Mouse (Mus musculus): ENCODE data around the gene Cdh8.

Cdh8 gene

GRCm38 (mm10) chr8:99415966-99416781, at the start of gene Cdh8:
Cdh8 (minus strand) TSS chr8:99416471.
- no peak for DNase-seq (ENCODE audit: low read depth, low spot score)

- DNase-seq (ENCODE audit: low read depth, low spot score) = no peak
Observed at GRCm38 (mm10) chr8:99446506-99446905, 30.2 kb upstream of the Cdh8 start.

GRCm38 (mm10) chr8:99425901-99426300, 9.6 kb upstream of the Cdh8 start:
- no peak for DNase-seq (ENCODE audit: low read depth, low spot score)

GRCm38 (mm10) chr8:99421516-99421915, 5.2 kb upstream of the Cdh8 start:
- no peak for DNase-seq (ENCODE audit: low read depth, low spot score)

GRCm38 (mm10) chr8:99419726-99420125, 3.5 kb upstream of the Cdh8 start:
- DNase-seq (ENCODE audit: low read depth, low spot score) = no peak

- no peak for DNase-seq (ENCODE audit: low read depth, low spot score)
Observed at GRCm38 (mm10) chr8:99417456-99417855, 1.2 kb upstream of the Cdh8 start.

- DNase-seq (ENCODE audit: low read depth, low spot score) = no peak
Observed at GRCm38 (mm10) chr8:99415076-99415965, 950 bp downstream of the Cdh8 start.

- DNase-seq (ENCODE audit: low read depth, low spot score) = no peak
Observed at GRCm38 (mm10) chr8:99414483-99414921, 1.8 kb downstream of the Cdh8 start.

GRCm38 (mm10) chr8:99413877-99414482, 2.3 kb downstream of the Cdh8 start:
- no peak for DNase-seq (ENCODE audit: low read depth, low spot score)

GRCm38 (mm10) chr8:99393908-99394307, 22.4 kb downstream of the Cdh8 start:
- DNase-seq (ENCODE audit: low read depth, low spot score) = no peak

- DNase-seq (ENCODE audit: low read depth, low spot score) = no peak
Observed at GRCm38 (mm10) chr8:99370104-99370503, 46.2 kb downstream of the Cdh8 start.

- DNase-seq (ENCODE audit: low read depth, low spot score) = no peak
Observed at GRCm38 (mm10) chr8:99369166-99369565, 47.1 kb downstream of the Cdh8 start.

GRCm38 (mm10) chr8:99368449-99368848, 47.8 kb downstream of the Cdh8 start:
- DNase-seq (ENCODE audit: low read depth, low spot score) = no peak

GRCm38 (mm10) chr8:99353923-99354322, 62.3 kb downstream of the Cdh8 start:
- no peak for DNase-seq (ENCODE audit: low read depth, low spot score)

GRCm38 (mm10) chr8:99353221-99353620, 63.0 kb downstream of the Cdh8 start:
- no peak for DNase-seq (ENCODE audit: low read depth, low spot score)

- DNase-seq (ENCODE audit: low read depth, low spot score) = no peak
Observed at GRCm38 (mm10) chr8:99349456-99349855, 66.8 kb downstream of the Cdh8 start.

- DNase-seq (ENCODE audit: low read depth, low spot score) = no peak
Observed at GRCm38 (mm10) chr8:99348618-99349017, 67.7 kb downstream of the Cdh8 start.

- DNase-seq (ENCODE audit: low read depth, low spot score) = no peak
Observed at GRCm38 (mm10) chr8:99339310-99339709, 77.0 kb downstream of the Cdh8 start.

GRCm38 (mm10) chr8:99327559-99327958, 88.7 kb downstream of the Cdh8 start:
- no peak for DNase-seq (ENCODE audit: low read depth, low spot score)

GRCm38 (mm10) chr8:99314561-99314960, 101.7 kb downstream of the Cdh8 start:
- no peak for DNase-seq (ENCODE audit: low read depth, low spot score)

- DNase-seq (ENCODE audit: low read depth, low spot score) = no peak
Observed at GRCm38 (mm10) chr8:99304184-99304583, 112.1 kb downstream of the Cdh8 start.

GRCm38 (mm10) chr8:99290201-99290600, 126.1 kb downstream of the Cdh8 start:
- DNase-seq (ENCODE audit: low read depth, low spot score) = no peak
